Mouse (Mus musculus): Measurements from ENCODE around the gene Ezh1. TPM values are rescaled to one million over a fixed set of nuclear protein-coding genes. Genes with fewer than 3 reads are reported as not detected.

Ezh1 gene
- 10 to 100 TPM; 34.8 to 36.7 TPM for total RNA-seq (2021)

- peak; percentile 94 to 95 for DNase-seq
- intact Hi-C loops (cut with DNase I), result no loop called here
Observed at GRCm38 (mm10) chr11:101226065-101226701, at the start of gene Ezh1. Gene Ezh1 (minus strand): TSS chr11:101226463.

DNA sequence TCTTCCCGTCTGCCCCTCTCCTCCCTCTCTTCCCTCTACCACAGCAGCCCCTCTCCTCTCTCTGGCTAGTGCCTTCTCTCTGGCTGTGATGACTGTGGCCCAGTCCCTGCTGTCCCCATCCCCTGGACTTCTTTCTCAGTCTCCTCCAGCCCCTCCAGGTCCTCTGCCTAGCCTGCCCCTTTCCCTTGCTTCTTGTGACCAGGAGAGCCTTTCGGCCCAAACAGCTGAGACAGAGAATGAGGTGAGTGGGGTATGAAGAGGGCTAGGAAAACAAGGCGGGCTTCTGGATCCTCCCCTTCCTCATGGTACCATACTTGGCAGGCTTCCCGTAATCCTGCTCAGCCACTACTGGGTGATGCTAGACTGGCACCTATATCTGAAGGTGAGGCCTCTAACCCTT, 49.0 kb upstream of the Ezh1 start:
- DNase-seq, result no peak
- intact Hi-C loops (cut with DNase I), result no loop called here

DNA sequence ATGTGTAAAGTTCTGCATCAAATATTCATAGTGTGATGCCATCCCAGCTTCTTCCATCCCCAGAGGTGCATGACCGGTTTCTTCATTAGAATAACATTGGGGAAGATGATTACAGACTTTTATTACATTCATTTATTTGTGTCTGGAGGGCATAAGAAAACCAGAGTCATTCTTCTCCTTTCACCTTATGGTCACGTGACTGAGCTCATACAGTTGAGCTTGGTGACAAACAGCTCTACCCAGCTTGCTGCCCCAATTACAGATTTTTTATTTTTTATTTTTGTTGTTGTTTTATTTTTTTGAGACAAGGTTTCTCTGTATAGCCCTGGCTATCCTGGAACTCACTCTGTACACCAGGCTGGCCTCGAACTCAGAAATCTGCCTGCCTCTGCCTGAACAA, 46.2 kb upstream of the Ezh1 start:
- DNase-seq, result no peak
- intact Hi-C loops (cut with DNase I), result no loop called here

DNA sequence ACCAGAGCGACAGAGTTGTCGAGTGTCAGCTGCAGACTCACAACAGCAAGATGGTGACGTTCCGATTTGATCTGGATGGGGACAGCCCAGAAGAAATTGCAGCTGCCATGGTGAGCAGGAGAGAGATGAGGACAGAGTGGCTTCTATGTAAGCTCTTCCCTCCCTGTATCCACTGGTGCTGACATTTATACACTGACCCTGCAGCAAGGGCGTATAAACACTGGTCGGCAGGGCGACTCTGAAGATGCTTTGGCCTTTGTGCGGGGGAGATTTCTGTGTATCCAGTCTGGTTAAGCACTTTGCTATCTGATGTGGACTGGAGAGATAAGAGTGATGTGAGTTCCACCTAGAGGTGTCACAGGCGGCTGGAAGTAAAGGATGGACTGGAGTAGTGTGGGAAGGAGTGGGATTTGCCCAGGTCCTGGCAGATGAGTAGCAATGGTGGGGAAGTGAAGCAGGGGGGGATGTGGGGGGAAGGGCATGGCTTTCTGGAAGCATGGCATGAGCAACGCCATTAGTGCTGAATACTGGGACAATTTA, 43.4 kb upstream of the Ezh1 start:
- DNase-seq, result no peak
- intact Hi-C loops (cut with DNase I), result no loop called here

GRCm38 (mm10) chr11:101265906-101266305, 39.6 kb upstream of the Ezh1 start:
- no peak for DNase-seq
- intact Hi-C loops (cut with DNase I), result no loop called here

- intact Hi-C loops (cut with DNase I), result no loop called here
- DNase-seq, result no peak
Observed at GRCm38 (mm10) chr11:101264954-101265471, 38.8 kb upstream of the Ezh1 start.

GRCm38 (mm10) chr11:101263989-101264280, 37.7 kb upstream of the Ezh1 start:
- DNase-seq, result no peak
- intact Hi-C loops (cut with DNase I), result no loop called here

GRCm38 (mm10) chr11:101263138-101263988, 37.1 kb upstream of the Ezh1 start:
- intact Hi-C loops (cut with DNase I), result no loop called here
- no peak for DNase-seq

DNA sequence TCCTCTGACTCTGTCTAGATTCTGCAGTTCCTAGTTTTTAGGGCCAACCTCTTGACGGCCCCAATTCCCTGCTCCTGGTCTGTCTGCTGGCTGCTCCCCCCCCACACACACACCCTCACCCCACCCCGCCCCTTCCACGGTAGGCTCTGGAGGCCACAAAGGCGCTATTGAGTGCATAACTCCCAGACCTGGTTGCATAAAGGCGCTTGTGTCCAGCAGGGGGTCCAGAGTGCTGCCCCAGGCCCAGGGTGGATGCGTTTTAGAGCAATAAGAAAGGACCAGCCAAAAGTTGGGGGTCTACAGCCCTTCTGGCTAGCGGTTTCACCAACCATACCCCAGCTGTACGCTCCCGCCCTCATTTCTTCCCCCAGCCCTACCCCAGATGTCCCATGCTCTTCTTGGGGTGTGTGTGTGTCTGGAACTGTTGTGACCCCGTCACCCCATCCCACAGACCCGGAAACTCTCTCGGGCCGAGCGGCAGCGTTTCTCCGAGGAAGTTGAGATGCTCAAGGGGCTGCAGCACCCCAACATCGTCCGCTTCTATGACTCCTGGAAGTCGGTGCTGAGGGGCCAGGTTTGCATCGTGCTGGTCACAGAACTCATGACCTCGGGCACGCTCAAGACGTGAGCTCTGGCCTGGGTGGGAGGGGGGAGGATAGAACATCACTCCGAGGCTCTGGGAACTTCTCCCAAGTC, 36.2 kb upstream of the Ezh1 start:
- DNase-seq, result no peak
- intact Hi-C loops (cut with DNase I), result no loop called here

- intact Hi-C loops (cut with DNase I), result no loop called here
- no peak for DNase-seq
Observed at GRCm38 (mm10) chr11:101260826-101261380, 34.6 kb upstream of the Ezh1 start.

GRCm38 (mm10) chr11:101259948-101260825, 33.9 kb upstream of the Ezh1 start, which contains the start of gene Wnk4:
Gene Wnk4 (plus strand): TSS chr11:101260567.
- peak; percentile 70 to 80 for DNase-seq
- intact Hi-C loops (cut with DNase I), result no loop called here

DNA sequence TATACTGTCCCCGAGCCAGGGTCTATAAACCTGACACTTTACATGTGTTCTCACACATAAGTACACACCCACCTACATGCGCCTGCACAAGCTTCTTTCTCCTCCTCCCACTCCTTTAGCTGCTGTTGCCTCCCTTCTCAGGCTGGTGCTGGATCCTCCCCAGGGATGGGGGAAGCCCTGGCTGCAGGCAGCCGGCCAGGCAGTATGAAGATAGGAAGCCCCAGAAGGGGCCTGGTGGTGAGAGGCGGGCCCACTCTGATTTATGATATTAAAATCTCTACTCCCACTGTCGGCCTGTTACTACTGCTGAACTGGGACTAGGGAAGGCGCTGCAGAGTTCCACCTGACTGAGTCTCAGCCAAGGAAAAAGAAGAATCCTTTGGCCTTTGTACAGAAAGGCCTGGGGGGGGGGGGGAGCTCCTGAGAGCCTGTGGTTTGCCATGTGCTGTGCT, 33.0 kb upstream of the Ezh1 start:
- no peak for DNase-seq
- intact Hi-C loops (cut with DNase I), result no loop called here

GRCm38 (mm10) chr11:101255826-101256775, 29.8 kb upstream of the Ezh1 start:
- intact Hi-C loops (cut with DNase I), result no loop called here
- DNase-seq, result peak in 1 of 2 experiments; percentile 37

DNA sequence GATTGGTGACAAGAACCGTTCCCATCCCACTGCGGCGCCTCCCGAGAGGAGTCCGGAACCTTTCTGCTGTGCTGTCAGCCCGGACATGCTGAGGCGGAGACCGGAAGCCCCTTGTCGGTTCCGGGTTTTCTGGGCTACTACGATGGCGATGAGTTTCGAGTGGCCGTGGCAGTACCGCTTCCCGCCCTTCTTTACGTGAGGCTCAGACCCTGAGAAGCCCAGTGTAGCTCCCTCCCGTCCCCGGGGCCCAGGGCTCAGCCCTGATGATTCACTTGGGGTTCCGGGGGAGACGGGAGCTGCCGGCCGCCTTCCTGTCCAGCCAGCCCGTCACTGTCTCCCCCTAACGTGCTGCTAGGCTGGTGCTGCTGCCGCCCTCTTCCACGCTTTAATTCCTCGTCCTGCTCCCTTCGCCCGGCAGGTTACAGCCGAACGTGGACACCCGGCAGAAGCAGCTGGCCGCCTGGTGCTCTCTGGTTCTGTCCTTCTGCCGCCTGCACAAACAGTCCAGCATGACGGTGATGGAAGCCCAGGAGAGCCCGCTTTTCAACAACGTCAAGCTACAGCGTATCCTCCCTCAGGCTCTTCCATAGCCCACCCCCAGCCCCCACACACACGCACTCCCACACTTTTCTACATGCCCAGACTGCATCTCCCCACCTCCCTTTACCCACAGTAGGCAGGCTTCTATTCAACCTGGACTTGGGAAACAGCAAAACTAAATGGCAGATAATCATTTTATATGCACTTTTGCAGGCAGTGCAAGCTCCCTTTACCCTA, 27.5 kb upstream of the Ezh1 start, which contains the start of gene Vps25:
Gene Vps25 (plus strand): TSS at position 95 of the 777 bp plus-strand sequence.
- intact Hi-C loops (cut with DNase I), result loop anchor here (1.0 kb wide), 1 partner anchor 48 kb away; the partner anchor contains the start of gene Becn1

DNA sequence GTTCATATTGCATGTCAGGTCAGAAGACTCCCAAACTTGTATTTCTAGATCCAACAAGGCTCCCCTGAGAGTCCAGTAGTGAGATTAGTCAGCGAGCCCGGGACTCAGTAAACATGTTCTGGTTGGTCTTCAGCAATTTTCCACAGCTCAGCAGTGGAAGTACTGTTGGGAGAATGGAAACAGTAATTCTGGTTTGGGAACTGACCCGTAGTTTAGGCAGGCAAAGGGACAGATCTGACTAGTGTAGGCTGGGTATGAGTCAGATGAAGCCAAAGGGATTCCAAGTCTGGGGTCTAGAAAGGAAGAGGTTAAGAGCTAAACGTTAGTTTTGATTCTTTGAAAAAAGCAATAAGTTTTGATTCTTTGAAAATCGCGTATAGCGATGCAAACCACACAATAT, 26.7 kb upstream of the Ezh1 start:
- no peak for DNase-seq
- intact Hi-C loops (cut with DNase I), result loop anchor here (1.0 kb wide), 1 partner anchor 49 kb away; the partner anchor contains the start of gene Becn1

More for the DNA sequence above, 27.5 kb upstream of the Ezh1 start, which contains the start of gene Vps25:
- peak; percentile 87 to 88 for DNase-seq

DNA sequence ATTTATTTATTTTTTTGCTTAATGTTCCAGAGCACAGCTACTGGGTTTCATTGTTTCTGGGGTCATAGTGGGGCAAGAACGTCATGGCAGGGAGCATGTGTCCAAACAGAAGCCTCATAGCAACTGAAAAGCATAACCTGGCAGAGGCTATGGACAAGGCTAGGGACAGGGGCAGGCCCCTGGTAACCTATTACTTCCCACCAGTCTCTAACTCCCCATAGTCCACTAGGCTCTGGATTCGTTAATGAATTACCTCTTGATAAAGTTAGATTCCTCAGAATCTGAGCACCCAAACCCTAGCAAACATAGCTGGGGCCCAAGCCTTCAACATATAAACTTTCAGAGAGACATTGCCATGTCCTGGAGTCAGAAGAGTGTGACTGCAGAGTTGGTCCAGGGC, 24.8 kb upstream of the Ezh1 start:
- intact Hi-C loops (cut with DNase I), result no loop called here
- no peak for DNase-seq

DNA sequence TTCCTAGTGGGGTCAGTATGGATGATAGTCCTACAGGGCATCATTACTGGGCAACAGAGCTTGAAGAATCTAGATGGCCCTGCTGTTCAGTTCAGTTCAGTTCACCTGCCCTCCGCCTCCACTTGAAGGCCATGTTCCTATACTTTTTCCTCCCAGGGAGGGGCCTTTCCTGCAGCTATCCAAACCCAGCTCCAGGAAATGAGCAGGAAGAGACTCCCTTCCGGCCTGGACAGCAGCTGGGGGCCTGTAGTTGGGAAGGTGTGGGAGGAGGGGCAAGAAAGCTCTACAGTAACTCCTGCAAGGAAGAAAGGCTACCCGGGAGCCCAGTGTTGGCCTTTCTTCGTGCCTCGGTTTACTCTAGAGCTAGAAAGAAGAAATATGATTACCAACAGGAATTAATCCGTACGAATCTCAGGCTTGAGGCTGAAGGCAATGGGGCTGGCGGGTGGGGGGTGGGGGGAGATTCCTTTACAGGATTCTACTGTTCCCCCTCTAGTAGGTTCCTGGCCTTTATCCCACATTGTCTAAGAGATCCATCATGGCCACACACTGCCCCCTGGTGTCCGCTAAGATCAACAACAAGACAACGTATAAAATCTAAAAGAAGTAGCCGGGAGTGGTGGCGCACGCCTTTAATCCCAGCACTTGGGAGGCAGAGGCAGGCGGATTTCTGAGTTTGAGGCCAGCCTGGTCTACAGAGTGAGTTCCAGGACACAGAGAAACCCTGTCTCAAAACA, 22.2 kb upstream of the Ezh1 start:
- intact Hi-C loops (cut with DNase I), result loop anchor here (1.0 kb wide), 1 partner anchor 36 kb away; no protein-coding TSS in a partner anchor
- peak; percentile 78 to 83 for DNase-seq
